Mouse (Mus musculus): ENCODE results near the gene Amotl2.

DNA sequence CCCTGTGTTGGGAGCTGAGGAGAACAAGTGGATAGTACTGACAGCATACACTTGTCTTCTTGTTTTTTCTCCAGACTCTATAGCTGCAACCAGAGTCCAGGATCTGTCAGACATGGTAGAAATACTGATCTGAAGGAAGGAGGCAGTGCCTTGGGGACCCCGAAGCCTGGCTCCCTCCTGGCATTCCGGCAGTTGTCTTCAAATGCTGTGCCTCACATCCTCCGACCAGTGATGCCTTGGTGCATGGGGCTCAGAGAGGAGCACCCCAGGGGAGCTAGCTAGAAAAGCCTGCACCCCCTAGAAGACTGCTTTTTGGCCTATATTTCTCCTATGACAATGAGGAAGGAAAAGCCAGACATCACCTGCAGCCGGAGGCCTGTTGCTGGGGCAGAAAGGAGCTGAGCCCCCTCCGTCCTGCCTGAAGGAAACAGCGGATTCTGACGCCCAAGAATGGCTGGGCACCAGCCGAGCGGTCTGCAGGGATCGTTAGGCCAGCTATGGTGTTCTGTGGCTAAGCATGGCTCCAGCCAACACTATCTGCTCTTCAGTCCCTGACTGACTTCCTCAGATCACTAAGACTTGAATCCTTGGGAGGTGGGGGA is 15.2 kb downstream of the Amotl2 start:
- TF ChIP-seq POLR2A (IDR thresholded peaks at IDR 0.05; ENCODE audit: insufficient read length, low read depth), result no peak
- TF ChIP-seq USF1 (IDR thresholded peaks at IDR 0.05; ENCODE audit: low read depth), result no peak
- no peak for TF ChIP-seq TCF12 (IDR thresholded peaks at IDR 0.05; ENCODE audit: insufficient read depth, poor library complexity, severe bottlenecking)
- no peak for TF ChIP-seq CEBPB (IDR thresholded peaks at IDR 0.05; ENCODE audit: insufficient read depth, poor library complexity, severe bottlenecking)

Measured in myocyte (in vitro differentiated cells).